Mouse (Mus musculus) adrenal gland, postnatal 36 days (tissue): ENCODE data around the gene 9030612E09Rik. TPM values are rescaled to one million over a fixed set of nuclear protein-coding genes. Genes with fewer than 3 reads are reported as not detected.
A peak's percentile ranks its signal among the peaks of the same experiment; 100 is the strongest.

ENCODE experiments used
- DNase-seq, 2 experiments: peaks; one replicate each; pipeline ENCODE4 v3.0.0; 2021; ENCODE audit warnings: mixed read lengths in 1 of 2
- long read RNA-seq, 2 experiments: library from polyadenylated mRNA; stranded (forward); transcript quantifications; one replicate each; pipeline ENCODE4 v2.0.0; 2021; ENCODE audit warnings: borderline sequencing depth in 2 of 2
- total RNA-seq, 2 experiments: library from RNA; stranded (reverse); gene quantifications; 2 replicates each; pipeline ENCODE4 v1.2.3; 2021

9030612E09Rik gene
- total RNA-seq = under 1 TPM; 0.30 to 0.33 TPM
- long read RNA-seq, experiment 1 = 0 reads
- long read RNA-seq, experiment 2, partial matches to known transcripts = 0 of 1 reads
- long read RNA-seq, experiment 2, other reads (novel, unspliced or antisense) = 0 of 1 reads

DNA sequence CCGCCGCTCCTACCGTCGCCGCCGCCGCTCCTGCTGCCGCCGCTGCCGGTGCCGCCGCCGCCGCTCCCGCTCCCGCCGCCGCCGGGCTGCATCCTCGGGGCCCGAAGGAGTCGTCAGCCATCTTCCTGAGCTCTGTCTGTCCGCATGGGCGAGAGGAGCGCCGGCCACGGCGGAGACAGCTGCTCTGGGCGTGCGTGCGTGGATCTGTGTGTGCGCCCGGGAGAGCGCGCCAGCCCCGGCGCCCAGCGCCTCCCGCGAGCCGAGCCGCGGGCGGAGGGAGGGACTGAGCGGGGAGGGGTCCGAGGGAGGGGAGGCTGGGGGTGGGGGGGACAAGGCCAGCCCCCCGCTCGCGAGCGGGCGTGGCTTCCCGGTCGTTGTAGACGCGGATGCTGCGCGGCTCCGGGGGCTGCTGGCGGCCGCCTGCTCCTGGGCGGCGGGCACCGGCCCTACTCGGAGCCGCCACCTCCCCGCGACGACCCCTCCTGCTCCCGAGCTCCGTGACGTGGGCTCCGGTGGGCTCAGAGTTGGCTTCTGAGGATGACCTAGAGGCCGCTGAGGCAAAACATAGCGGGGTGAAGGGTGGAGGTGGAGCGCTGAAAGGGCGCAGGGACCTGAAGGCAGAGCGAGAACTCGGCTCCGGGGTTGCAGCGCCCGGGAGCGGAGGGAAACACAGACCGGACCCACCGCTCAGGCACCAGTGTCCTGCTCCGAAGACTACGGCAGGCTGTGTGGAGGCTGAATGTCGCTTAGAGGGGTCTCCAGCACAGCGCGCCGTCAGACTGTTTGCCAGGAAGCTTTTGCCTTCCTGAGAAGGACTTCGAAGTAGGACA is at the start of gene 9030612E09Rik, which contains the start of gene Sobp:
9030612E09Rik (plus strand) TSS at position 379 of the 830 bp plus-strand sequence.
Sobp (minus strand) TSS at position 205 of the 830 bp plus-strand sequence.
- peak; percentile 63 to 71 for DNase-seq

DNA sequence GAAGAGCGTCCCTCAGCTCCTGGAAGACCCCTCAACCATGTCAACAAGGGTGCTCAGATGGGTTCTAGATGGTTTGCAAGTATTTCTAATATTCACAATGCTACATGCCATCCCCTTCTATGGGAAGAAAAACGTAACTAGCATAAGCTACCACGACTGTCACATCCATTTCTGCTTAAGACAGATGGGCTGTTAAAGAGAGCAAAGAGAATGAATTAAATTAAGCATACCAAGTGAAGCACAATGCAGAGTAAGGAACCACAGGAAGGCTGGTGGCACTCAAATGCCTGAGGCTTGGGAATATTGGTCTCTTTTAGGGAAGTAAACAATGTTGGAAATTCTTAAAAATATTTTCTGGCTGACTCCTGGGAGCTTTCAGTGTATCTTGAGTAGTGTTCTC is 45.8 kb upstream of the 9030612E09Rik start:
- no peak for DNase-seq

DNA sequence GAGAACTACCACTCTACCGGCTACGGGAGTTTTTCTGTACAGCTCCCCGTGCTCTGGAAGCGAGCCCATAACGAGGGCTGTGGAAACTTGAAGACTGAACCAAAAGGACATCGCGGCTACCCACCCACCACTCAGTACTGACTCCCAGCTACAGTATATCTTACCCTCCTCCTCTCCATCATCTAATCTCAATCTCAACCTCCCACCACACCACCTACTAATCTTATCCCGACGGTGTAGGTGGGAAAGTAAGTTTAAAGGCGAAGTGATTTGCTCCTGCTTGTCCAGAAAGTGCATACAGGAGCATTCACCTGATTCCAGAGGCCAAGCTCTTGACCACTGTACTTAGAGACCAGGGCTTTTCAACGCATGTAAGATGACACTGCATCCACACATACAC is 40.5 kb upstream of the 9030612E09Rik start:
- DNase-seq = no peak

DNA sequence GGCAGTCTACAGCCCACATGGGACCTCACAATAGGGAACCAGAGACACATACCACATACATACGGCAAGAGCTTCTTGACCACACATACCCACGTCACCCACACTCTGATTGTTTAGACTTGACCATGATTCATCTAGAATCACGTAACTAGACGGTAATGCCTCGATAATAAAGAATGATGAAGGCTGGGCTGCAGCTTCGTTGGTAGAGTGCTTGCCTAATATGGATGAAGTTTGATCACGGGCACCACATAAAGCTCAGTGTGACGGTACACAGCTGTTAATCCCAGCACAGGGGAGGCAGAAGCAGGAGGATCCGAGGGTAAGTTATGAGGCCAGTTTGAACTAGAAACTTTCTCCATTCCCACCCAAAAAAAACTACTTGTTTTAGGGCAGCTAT is 31.3 kb upstream of the 9030612E09Rik start:
- no peak for DNase-seq

DNA sequence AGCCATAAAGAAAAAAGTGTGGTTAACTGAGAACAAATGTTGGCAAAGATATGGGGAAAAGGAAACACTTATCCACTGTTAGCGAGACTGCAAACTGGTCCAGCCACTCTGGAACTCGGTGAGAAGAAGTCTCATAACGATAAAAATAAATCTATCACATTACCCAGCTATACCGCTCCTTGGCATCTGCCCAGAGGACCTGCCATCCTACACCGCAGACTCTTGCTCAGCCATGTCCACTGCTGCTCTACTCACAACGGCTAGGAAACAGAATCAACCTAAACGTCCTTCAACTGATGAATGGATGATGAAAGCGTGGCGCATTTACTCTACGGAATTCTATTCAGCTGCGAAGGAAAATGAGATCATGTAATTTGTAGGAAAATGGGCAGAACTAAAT is 26.0 kb upstream of the 9030612E09Rik start:
- no peak for DNase-seq

DNA sequence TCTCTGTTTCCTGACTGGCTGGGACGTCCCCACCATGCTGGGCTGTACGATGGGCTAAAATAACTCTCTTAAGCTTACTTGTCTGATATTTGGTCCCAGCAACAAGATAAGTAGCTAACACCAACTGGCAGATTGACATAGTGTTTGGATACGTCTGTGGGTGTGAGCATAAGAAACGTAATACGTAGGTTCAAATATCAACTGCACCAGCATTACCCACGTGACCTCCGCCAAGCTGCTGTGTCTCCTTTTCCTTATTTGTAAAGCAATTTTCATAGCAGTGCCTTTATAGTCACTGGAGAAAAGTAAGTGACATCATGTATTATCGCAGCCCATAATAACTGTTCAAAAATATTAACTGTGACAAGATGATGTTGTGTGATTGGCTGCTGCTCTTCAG is 21.9 kb upstream of the 9030612E09Rik start:
- DNase-seq = no peak

DNA sequence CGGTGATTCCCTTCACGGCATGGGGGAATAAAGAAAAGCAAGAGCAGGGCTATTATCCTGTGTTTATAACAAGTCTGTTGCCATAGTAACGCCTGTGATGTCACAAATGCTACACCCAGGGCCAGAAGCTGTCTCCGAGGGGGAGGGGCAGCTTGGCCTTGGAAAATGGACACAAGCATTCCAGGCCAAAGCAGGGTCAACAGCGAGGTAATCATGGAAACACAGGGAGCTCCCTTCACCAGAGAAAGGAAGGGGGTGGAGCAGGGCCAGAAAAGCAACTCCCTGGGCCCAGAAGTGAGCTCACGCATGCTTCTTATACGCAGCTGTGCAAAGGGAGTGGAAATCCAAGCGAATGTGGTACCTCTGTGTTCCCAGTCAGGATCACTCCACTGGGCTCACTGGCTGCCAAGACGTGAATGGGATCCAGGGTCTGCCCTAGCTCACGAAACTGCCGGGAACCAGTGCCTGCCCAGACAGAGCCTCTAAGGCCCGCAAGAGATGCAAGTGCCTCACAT is 19.4 kb upstream of the 9030612E09Rik start:
- DNase-seq = peak; percentile 63 to 80

DNA sequence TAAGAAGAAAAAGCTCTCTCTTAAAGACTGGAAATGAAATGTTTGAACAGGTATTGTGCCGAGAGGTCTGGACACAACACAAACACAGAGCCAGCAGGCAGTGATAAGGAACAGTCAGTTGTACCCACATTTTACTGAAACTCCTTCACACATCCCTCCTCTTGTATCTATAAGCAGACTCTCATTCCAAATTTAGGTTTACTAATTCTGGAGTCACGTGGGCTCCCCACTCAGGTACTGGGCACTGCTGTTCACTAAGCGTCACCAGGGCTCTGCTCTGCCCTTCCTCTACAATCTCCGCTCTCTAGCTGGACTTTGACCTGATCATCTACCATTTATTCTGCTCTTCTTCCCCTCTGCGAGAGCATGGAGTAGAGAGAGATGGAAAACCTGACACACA is 15.6 kb upstream of the 9030612E09Rik start:
- no peak for DNase-seq

DNA sequence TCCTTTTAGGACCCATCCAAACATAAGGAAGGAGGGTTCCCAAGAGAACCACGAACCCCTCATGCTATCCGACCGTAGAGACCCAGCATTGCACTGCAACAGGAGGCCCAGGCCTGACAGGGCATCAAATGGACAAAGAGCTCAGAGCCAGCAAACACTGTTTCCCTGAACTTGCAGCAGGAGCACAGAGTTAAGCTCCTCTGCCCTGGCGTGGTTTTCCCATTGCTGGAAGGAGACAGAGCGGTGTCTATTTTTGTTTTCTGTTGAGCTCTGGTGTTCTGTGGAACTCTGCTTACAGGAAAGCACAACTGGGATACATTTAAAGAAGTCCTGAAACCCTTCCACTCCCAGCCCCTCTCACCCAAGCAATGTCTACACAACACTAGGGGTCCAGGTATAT is 15.2 kb upstream of the 9030612E09Rik start:
- DNase-seq = no peak

DNA sequence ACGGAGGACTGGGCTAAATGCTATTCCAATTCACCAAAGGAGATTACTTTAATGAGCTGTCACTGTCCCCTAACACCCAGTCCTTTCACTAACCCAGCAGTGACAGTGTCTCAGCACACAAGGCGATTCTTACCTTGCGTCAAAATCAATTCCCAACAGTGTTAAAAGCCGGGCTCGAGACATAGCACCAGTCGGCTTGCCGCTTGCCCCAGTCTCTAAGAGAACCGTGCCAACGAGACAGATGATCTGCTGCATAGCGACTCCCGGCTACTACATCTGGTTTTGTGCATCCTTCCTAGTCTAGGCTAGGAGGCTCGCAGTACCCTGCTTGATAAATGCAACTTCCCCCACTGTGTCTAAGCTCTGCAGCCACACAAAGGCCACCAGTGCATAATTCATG is 12.2 kb upstream of the 9030612E09Rik start:
- no peak for DNase-seq

DNA sequence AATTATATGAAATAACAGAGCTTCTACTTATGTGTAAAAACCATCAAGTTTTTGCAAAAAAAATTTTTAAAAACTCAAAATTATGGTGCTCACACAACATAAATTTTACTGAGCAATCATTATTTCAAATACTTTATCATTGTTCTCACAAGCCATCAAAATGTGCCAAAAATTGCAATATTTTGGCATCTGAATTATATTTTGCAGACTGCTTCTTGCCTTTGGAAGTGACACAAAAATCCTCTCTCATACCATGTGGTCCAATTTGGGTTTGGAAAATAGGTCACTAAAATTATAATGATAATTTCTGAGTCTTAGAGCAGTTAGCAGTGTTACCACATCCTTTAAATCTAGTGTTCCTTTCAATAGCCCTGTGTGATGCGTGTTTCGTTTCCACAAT is 10.1 kb upstream of the 9030612E09Rik start:
- no peak for DNase-seq

DNA sequence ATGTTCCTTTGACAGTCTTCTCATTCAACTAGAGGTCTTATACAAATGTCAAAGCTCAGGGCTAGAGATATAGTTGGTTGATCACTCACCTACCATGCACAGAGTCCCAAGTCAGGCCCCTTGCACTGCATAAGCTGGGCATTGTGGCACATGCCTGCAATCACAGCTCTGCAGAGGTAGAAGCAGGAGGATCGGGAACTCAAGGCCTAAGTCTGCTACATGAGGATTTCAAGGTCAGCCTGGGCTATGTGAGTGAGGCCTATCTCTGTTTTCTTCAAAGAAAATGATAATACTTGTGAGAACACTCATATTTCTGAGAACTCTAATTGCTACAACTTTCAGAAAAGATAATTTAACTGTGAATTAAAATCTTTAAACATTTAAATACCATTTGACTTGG is 8.4 kb upstream of the 9030612E09Rik start:
- no peak for DNase-seq

DNA sequence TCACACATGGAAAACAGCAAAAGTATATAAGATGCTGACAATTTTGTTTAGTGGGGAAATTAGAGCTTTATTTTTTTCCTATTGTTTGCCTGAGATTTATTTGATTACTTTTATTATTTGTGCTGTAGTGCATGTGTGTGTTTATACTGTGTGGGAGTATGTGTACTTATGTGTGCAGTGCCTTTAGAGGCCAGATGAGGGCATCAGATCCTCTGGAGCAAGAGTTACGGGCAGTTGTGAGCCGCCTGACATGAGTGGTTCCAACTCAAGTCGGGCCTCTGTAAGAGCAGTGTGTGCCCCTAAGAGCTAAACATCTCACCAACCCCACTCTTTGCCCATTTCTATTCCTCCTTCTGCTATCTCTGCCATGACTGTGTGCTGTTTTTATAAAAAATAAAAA is 7.7 kb upstream of the 9030612E09Rik start:
- no peak for DNase-seq

DNA sequence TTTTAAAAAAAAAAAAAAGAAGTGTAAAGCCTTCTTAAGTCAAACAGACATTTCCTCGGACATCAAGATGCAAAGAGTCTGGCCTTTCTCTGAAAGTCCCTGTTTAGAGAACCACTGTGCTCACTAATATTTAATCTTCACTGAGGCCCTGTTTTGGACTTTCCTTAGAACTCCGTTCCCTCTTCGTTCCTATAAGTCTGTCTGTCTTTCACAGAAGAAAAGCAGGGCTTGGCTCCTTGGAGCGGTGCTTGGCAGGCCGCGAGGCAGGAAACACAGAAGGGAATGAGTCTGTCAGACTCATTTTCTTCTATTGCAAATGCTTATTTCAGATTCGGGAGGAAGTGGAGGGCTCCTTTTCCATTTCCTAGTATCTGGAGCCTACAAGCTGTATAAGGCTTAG is 5.7 kb upstream of the 9030612E09Rik start:
- DNase-seq = no peak

DNA sequence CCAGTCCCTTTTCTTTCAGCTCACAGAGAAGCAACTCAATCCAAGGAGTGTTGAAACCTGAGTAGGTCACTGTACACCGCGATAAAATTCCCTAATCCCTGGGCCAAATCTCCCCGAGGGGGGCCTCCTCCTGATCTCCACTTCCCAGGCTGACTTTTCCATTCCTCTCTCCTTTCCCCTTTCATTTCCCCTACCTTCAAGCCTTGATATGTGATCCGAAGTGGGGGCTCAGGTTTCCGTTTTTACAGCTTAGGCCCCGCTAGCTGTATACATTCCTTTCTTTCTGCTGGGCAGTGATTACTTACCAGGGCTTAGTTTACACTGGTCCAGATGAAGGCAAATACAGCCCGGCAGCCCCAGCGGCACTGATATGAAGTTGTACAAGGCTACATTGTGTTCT is 3.4 kb upstream of the 9030612E09Rik start:
- no peak for DNase-seq

DNA sequence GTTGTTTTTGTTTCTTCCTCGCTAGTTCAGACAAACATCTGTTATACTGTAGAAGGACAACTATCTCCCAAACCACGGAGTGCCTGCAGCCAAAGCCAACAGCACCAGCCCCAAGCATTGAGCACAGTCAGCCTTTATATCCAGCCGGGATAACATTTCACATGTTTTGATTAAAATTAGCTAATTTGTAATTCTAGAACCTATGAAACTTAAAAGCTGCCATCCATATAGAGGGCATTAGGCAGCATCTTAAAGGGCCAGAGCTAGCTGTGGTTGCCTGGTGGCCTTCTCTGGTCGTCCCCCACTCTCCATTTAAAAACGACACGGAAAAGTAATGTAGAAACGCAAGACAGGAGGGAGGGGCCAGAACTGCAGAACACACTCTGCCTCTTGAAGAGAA is 2.4 kb upstream of the 9030612E09Rik start:
- DNase-seq = no peak

DNA sequence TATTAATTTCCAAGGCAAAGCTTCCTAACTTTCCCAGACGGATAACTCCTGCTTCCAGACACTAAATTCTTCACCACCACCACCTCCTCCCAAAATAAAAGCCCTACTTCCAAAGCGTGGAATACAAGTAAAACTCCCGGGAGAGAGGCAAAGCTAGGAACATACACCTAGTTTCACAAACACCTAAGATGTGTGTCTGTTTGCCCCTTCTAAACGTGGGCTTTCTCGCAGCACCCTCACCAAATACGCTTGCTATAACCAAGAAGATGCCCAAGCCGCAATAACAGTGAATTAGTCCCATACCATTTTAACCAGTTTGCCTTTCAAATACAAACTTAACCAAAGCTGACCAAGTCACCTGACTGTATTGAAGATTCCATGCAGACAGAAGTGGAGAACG is 1.9 kb upstream of the 9030612E09Rik start:
- no peak for DNase-seq

DNA sequence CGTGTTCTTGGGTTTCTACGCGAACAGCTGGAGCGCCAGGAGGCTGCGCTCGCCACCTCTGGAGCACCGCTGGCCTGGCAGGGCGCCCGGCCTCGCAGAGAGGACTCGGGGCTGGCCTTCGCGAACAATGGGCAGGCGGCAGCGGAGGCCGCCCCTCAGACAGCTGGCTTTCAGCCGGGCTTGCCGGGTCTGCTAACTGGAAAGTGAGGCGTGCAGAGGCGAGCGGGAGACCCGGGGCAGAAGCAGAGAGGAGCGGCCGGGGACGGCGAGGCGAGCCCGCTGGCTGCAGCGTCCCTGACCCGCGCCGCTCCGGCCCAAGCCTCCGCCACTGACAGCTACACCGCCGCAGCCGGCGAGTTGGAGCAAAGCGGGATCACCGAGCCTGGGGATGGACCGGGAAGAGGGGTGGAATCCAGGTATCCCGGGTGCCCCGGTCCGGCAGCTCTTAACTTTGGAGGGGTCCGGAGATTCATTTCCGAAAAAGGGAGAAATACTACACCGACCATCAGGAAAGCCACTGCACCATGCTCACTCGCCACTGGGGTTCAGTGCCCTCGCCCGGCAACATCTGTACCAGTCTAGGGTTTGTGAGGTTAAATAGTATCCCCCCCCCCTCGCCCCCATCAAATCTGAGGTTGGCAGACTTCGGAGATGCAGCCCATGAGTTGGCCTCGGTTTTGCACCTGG is 1.2 kb upstream of the 9030612E09Rik start:
- peak; percentile 84 to 87 for DNase-seq

DNA sequence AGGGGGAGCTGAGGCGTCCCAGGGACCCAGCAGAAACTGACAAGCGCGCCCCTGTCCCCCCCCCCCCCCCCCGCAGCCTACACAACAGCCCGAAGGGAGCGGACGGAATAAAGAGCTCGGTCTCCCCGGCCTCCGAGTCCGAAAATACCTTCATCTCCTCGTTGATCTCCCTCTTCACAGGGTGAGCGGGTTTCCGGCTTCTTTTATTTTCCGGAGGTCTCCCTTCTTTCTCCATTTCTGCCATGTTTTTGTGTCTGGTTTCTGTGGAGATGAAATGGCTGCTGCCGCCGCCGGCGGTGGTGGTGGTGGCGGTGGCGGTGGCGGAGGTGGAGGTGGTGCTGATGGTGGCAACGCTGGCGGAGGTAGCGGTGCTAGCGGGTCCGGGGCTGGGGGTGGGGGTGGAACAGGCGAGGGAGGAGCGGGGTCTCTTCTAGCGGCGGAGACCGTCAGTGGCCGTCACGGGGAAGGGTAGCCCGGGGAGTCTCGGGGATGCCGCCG is 627 bp upstream of the 9030612E09Rik start:
- DNase-seq = peak; percentile 25 to 53

DNA sequence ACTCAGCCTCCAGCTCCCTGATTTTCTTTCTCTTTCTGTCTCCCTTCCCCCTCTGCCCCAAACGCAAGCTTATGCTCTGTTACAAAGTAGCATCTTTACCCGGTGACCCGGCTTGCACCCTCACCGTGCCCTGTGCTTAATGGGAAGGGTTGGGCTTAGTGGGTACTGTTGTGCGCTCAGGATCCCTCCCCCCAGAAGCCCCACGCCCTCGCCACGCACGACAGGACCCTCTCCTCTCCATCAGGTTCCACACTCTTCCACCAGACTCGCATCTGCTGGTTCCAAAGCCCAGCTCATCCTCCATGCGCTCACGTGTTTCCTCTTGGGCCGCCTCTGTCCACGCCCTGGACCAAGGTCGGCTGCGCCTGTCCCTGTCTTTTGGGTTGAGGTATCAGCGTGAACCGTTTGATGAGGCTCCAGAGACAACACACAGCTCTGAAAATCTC is 675 bp downstream of the 9030612E09Rik start:
- peak; percentile 29 to 31 for DNase-seq

DNA sequence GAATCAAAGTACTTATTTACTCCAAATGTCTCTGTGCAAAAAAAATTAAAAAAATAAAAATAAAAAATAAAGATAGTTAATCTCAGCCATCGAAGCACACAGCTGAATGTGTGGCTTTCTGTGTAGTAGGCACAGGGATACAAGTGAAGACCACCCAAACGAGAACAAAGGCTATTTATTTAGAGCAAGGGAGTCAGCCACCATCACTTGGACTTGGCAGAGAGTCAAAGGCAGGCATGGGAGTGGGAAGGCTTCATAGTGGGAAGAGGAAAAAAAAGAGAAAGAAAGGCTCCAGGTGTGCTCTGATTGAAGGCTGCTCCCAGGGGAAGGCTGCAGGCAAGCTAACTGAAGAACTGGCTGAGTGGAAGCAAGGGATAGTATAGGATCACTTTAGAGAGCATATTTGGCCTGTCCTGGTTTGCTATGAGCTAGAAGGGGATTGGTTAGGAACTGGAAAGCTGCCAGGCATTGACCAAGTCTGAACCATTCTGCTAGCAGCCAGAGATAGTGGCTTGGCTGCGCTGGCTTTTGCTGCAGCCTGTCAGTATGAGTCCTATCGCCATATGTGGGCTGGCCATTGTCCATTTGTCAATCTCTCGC is 5.9 kb downstream of the 9030612E09Rik start:
- peak in 1 of 2 experiments; percentile 31 for DNase-seq

DNA sequence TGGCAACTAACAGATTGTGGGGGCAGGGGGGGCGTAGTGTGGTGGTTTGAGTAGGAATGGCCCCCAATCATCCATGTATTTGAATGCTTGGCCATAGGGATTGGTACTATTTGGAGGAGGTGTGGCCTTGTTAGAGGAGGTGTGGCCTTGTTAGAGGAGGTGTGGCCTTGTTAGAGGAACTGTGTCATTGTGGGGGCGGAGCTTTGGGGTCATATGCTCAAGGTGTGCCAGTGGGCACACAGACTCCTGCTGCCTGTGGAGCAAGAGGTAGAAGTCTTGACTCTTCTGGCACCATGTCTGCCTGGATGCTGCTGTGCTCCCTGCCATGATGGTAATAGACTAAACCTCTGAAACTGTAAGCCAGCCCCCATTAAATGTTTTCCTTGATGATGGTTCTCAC is 25.7 kb downstream of the 9030612E09Rik start:
- no peak for DNase-seq
